Mouse (Mus musculus) hindbrain, embryonic 10.5 days (tissue): ENCODE results near the gene Rpl36a. TPM values are rescaled to one million over a fixed set of nuclear protein-coding genes. Genes with fewer than 3 reads are reported as not detected.
"Not testable (repeated sequence)": the region's sequence is repeated elsewhere in the genome, so short reads cannot be mapped to it uniquely, and the experiment has no call there.

ENCODE experiments used
- DNase-seq: peaks from one replicate; pipeline ENCODE4 v3.0.0-alpha.2; 2017; ENCODE audit warnings: low spot score
- H3K27ac ChIP-seq: fragments of 300-500 bp; sonication (generic); 2 replicates; pipeline ENCODE4 v1.5.1; 2016; ENCODE audit warnings: mild to moderate bottlenecking, moderate library complexity
- H3K27me3 ChIP-seq: fragments of 300-500 bp; sonication (generic); 2 replicates; pipeline ENCODE4 v1.6.1; 2016; ENCODE audit warnings: mild to moderate bottlenecking; ENCODE audit not compliant: poor library complexity, insufficient read depth, severe bottlenecking
- H3K36me3 ChIP-seq: fragments of 300-500 bp; sonication (generic); 2 replicates; pipeline ENCODE4 v1.6.1; 2016; ENCODE audit warnings: mild to moderate bottlenecking, moderate library complexity
- H3K4me1 ChIP-seq: fragments of 300-500 bp; sonication (generic); replicated peaks from 2 replicates; pipeline ENCODE4 v1.6.1; 2016; ENCODE audit warnings: mild to moderate bottlenecking
- H3K4me3 ChIP-seq: fragments of 300-500 bp; sonication (generic); 2 replicates; pipeline ENCODE4 v1.5.1; 2016; ENCODE audit warnings: mild to moderate bottlenecking, moderate library complexity
- H3K9me3 ChIP-seq: fragments of 300-500 bp; sonication (generic); 2 replicates; pipeline ENCODE4 v1.6.1; 2016; ENCODE audit warnings: mild to moderate bottlenecking, moderate library complexity
- WGBS: fragments of 180-500 bp; shearing (Covaris S2); methylation state at CpG from one replicate; pipeline ENCODE4 v1.1.7; 2016; 5-methylcytosine and 5-hydroxymethylcytosine counted together
- polyA plus RNA-seq: library from polyadenylated mRNA; unstranded; fragments of >200 nt; fragmentation: Nextera tagmentation; extraction: Ambion mirVana; gene quantifications from 2 replicates; pipeline ENCODE4 v1.2.1, GENCODE M21; 2016

Gene Rpl36a
- polyA plus RNA-seq: 271 and 325 TPM in 2 replicates

GRCm38 (mm10) chrX:134585103-134586002, at the start of gene Rpl36a:
Gene Rpl36a, plus strand, starts transcription at chrX:134585654.
- H3K36me3 ChIP-seq: peaks cover 32% of the 10 kb centered on the region
- peak within 1 kb of the TSS; percentile 89 for H3K27ac ChIP-seq
- 18% methylated on average over 45 of the region's 45 CpGs for WGBS
- H3K27me3 ChIP-seq: no peaks in the 10 kb centered on the region
- no peaks in the 10 kb centered on the region for H3K9me3 ChIP-seq
- 0 out of 2 replicates have a peak, but pooled peaks cover 8% of the 10 kb centered on the region for H3K4me1 ChIP-seq
- H3K4me3 ChIP-seq: peak within 1 kb of the TSS; percentile 62
- peak; percentile 88 for DNase-seq

- H3K4me1 ChIP-seq, H3K27ac ChIP-seq, H3K27me3 ChIP-seq, DNase-seq, H3K9me3 ChIP-seq: not testable (repeated sequence)
- Histone ChIP-seq H3K4me3 (peak overlapping the region; percentile 62; the same call in 1 of the 2 replicates), H3K36me3 (peaks cover 21% of the 10 kb centered on the region; the same call in 1 of the 2 replicates)
- WGBS: 84% methylated on average over 10 of the region's 10 CpGs
Measured at GRCm38 (mm10) chrX:134539795-134540194, 45.7 kb upstream of the Rpl36a start.

- Histone ChIP-seq H3K4me3 (peak overlapping the region; percentile 62), H3K4me1 (no peaks in the 10 kb centered on the region), H3K9me3 (no peaks in the 10 kb centered on the region), H3K36me3 (peaks cover 14% of the 10 kb centered on the region; the same call in 1 of the 2 replicates), H3K27ac (peak overlapping the region; percentile 92; the same call in 1 of the 2 replicates), H3K27me3 (no peaks in the 10 kb centered on the region)
- 25% methylated on average over 12 of the region's 12 CpGs for WGBS
- peak; percentile 4 for DNase-seq
Measured at GRCm38 (mm10) chrX:134540414-134541135, 44.9 kb upstream of the Rpl36a start.

- peak within 1 kb of the TSS; percentile 62 for H3K4me3 ChIP-seq
- H3K27me3 ChIP-seq: no peaks in the 10 kb centered on the region
- peak; percentile 77 for DNase-seq
- no peaks in the 10 kb centered on the region for H3K4me1 ChIP-seq
- H3K27ac ChIP-seq: peak within 1 kb of the TSS; percentile 92
- H3K36me3 ChIP-seq: peaks cover 7% of the 10 kb centered on the region; the same call in 1 of the 2 replicates
- no peaks in the 10 kb centered on the region for H3K9me3 ChIP-seq
- WGBS: 27% methylated on average over 32 of the region's 61 CpGs
Measured at GRCm38 (mm10) chrX:134541145-134541954, 44.1 kb upstream of the Rpl36a start, which contains the start of gene Timm8a1. Gene Timm8a1, minus strand, starts transcription at chrX:134541865.

- no peak for DNase-seq
- 19% methylated on average over 6 of the region's 6 CpGs for WGBS
- Histone ChIP-seq H3K4me3 (peak overlapping the region; percentile 62), H3K27ac (peak overlapping the region; percentile 92), H3K36me3 (peaks cover under 1% of the 10 kb centered on the region; the same call in 1 of the 2 replicates), H3K4me1 (no peaks in the 10 kb centered on the region), H3K9me3 (no peaks in the 10 kb centered on the region), H3K27me3 (no peaks in the 10 kb centered on the region)
Measured at GRCm38 (mm10) chrX:134541955-134542308, 43.5 kb upstream of the Rpl36a start.

- H3K27me3 ChIP-seq: no peaks in the 10 kb centered on the region
- WGBS: 90% methylated on average over 4 of the region's 4 CpGs
- no peak for DNase-seq
- no peak overlapping the region for H3K27ac ChIP-seq
- no peaks in the 10 kb centered on the region for H3K4me1 ChIP-seq
- H3K36me3 ChIP-seq: no peaks in the 10 kb centered on the region
- no peaks in the 10 kb centered on the region for H3K9me3 ChIP-seq
- H3K4me3 ChIP-seq: no peak overlapping the region
Measured at GRCm38 (mm10) chrX:134547330-134547729, 38.1 kb upstream of the Rpl36a start.

- peak; percentile 5 for DNase-seq
- Histone ChIP-seq H3K4me1 (no peaks in the 10 kb centered on the region), H3K27ac (no peak overlapping the region), H3K4me3 (no peak overlapping the region), H3K36me3 (no peaks in the 10 kb centered on the region), H3K9me3 (no peaks in the 10 kb centered on the region), H3K27me3 (no peaks in the 10 kb centered on the region)
- 24% methylated on average over 5 of the region's 5 CpGs for WGBS
Measured at GRCm38 (mm10) chrX:134550903-134551302, 34.6 kb upstream of the Rpl36a start.

GRCm38 (mm10) chrX:134553326-134553725, 32.1 kb upstream of the Rpl36a start:
- Histone ChIP-seq H3K27ac (no peak overlapping the region), H3K27me3 (no peaks in the 10 kb centered on the region), H3K4me1 (no peaks in the 10 kb centered on the region), H3K9me3 (no peaks in the 10 kb centered on the region), H3K36me3 (no peaks in the 10 kb centered on the region), H3K4me3 (no peak overlapping the region)
- 88% methylated on average over 4 of the region's 4 CpGs for WGBS
- DNase-seq: no peak

GRCm38 (mm10) chrX:134554425-134554824, 31.0 kb upstream of the Rpl36a start:
- no peak overlapping the region for H3K4me3 ChIP-seq
- H3K36me3 ChIP-seq: no peaks in the 10 kb centered on the region
- no peaks in the 10 kb centered on the region for H3K4me1 ChIP-seq
- 79% methylated on average over 6 of the region's 6 CpGs for WGBS
- no peaks in the 10 kb centered on the region for H3K9me3 ChIP-seq
- DNase-seq: no peak
- no peak overlapping the region for H3K27ac ChIP-seq
- no peaks in the 10 kb centered on the region for H3K27me3 ChIP-seq

- H3K27ac ChIP-seq: no peak overlapping the region
- peaks cover 7% of the 10 kb centered on the region; the same call in 1 of the 2 replicates for H3K27me3 ChIP-seq
- DNase-seq: no peak
- H3K4me1 ChIP-seq: no peaks in the 10 kb centered on the region
- 87% methylated on average over 4 of the region's 4 CpGs for WGBS
- H3K9me3 ChIP-seq: no peaks in the 10 kb centered on the region
- no peaks in the 10 kb centered on the region for H3K36me3 ChIP-seq
- no peak overlapping the region for H3K4me3 ChIP-seq
Measured at GRCm38 (mm10) chrX:134564326-134564725, 21.1 kb upstream of the Rpl36a start.

GRCm38 (mm10) chrX:134566536-134567222, 18.8 kb upstream of the Rpl36a start:
- Histone ChIP-seq H3K27me3 (peaks cover 7% of the 10 kb centered on the region; the same call in 1 of the 2 replicates), H3K36me3 (no peaks in the 10 kb centered on the region), H3K4me1 (no peaks in the 10 kb centered on the region), H3K4me3 (no peak overlapping the region), H3K27ac (no peak overlapping the region), H3K9me3 (no peaks in the 10 kb centered on the region)
- WGBS: 85% methylated on average over 8 of the region's 8 CpGs
- no peak for DNase-seq

- H3K4me3 ChIP-seq: no peak overlapping the region
- no peaks in the 10 kb centered on the region for H3K27me3 ChIP-seq
- no peaks in the 10 kb centered on the region for H3K4me1 ChIP-seq
- WGBS: 88% methylated on average over 4 of the region's 4 CpGs
- H3K27ac ChIP-seq: no peak overlapping the region
- DNase-seq: no peak
- no peaks in the 10 kb centered on the region for H3K9me3 ChIP-seq
- no peaks in the 10 kb centered on the region for H3K36me3 ChIP-seq
Measured at GRCm38 (mm10) chrX:134577896-134578295, 7.6 kb upstream of the Rpl36a start.
